Mouse (Mus musculus) bone marrow, adult 2 months (tissue): ENCODE results near the gene Khk.

Experiments used
- CTCF ChIP-seq: fragments of 200-500 bp; IDR thresholded peaks from 2 replicates; pipeline ENCODE4 v1.5.1; 2011; ENCODE audit warnings: low read length, control low read depth; ENCODE audit not compliant: control insufficient read depth, insufficient read depth
- POLR2A ChIP-seq: fragments of 200-500 bp; IDR thresholded peaks from 2 replicates; pipeline ENCODE4 v1.6.1; 2011; ENCODE audit warnings: low read depth, mild to moderate bottlenecking, control low read depth, low read length, borderline replicate concordance; ENCODE audit not compliant: control insufficient read depth

DNA sequence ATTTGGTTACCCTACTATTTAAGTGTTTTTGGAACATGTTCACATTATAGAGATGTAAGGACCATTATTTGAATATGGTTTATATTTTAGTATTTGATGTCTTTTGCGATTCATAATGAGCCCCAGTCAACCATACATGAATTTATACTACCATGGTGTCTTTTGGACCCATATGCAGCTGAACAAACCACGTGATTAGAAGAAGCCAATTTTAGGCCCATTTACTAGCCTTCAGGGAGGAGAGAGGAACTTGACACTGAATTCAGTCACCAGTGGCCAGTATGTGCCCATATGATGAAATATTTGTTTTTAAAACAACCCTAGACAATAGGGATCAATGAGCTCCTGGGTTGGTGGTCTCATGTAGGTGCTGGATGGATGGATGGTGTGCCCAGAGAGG lies 39.6 kb downstream of the Khk start:
- TF ChIP-seq POLR2A (no peak), CTCF (no peak)
